Mouse (Mus musculus): ENCODE measurements at regions not wholly inside any gene's neighbourhood (a gene's known extent, or its start where the extent isn't known, plus 50 kb on each side); places are given as distances from the start of the nearest gene placed in this dataset.
"Not testable (repeated sequence)": the region's sequence is repeated elsewhere in the genome, so short reads cannot be mapped to it uniquely, and the experiment has no call there.

GRCm38 (mm10) chr14:13055198-13055597 lies 229.4 kb upstream of the Synpr start:
- ATAC-seq, result no peak

DNA sequence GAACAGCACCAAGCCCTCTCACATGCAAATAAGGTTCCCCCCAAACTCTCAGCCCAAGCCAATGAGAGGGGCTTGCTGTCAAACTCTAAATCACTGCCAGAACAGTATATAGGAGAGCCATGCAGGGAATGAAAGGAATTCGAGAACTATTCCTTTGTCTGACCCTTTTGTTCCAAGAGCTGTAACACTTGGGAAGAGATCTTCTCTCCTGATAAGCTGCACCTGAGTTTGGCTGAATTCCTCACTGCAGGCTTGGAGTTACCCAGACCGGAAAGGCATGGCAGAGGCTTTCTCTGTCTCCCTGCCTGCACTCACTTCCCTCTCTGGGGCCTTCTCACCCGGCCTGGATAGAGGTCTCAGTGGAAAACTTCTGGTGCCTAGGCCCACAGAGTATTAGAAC lies 219.7 kb upstream of the Cadps start:
- not testable (repeated sequence) for ATAC-seq

- no peak for ATAC-seq
These were observed 218.9 kb upstream of the Cadps start for GRCm38 (mm10) chr14:13041741-13042140.

- no peak for ATAC-seq
These were observed 217.3 kb upstream of the Cadps start for GRCm38 (mm10) chr14:13040176-13040575.

- no peak for ATAC-seq
These were observed 214.5 kb upstream of the Cadps start for GRCm38 (mm10) chr14:13037426-13037825.

GRCm38 (mm10) chr14:13029794-13030193 lies 206.9 kb upstream of the Cadps start:
- ATAC-seq, result no peak

DNA sequence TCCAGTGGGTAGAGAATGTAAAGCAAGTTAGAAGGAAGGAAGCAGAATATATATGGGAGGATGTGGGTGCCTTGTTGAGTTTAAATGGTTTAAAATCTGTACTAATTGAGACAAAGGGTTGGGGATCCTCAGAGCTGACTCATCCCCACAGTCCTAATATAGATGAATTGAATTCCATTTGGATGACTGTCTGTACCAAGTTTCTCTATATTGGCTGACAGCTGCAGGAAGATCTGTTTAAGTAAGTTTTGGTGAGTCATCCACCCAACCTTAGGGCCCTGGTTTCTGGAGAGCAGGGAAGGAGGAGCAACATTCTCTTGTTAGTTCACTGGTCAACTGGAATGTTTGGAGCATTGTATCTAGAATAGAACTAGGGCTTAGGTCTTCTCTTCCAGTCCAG lies 199.9 kb upstream of the Cadps start:
- no peak for ATAC-seq

DNA sequence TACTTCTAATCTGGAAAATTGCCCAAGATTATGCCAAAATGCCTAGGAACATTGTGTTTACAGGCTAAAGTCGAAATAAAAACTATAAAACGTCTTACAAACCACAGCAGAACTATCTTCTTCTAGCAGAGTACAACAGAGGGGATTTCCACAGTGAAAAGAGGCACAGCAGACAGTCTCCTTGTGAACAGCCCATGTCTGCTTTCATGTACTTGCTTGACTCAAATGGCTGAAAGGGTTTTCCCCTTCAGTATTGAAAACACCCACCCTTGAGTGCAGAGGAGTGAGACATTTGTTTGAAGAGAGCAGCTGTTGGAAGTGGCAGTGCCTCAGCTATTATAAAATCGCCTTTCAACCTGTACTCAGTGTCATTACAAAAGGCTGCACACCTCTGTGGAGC lies 188.2 kb upstream of the Cadps start:
- ATAC-seq, result peak; percentile 63

DNA sequence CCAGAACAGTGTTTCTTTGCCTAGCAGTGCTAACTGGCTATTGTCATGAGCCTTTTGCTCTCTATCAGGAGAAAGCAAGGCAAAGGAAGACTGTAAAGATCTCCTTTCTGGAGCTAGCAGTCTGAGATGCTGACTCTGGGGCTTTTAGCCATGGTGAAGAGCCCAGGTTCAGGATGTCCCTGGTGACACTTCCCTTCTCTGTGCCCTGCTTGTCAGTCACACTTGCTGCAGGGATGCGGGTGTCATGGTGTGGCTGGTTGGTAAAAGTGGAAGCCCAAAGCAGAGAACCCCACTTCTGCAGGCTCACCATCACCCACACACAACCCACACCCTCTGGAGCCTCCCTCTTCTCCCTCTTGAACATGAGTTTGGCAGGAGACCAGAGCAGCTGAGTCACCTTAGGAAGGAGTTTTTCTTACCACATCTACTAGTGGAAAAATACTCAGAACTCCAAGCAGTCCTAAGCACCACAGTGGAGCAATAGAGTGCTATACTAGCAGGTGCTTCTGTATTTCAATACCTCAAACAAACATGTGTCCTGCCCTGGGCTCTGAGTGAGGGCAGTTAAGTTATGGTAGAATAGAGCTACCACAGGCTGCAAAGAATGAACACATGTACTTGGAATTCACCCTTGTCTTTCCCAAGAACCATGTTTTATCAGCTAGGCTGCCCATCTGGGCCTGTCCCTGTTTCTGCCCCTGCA lies 178.3 kb upstream of the Cadps start:
- ATAC-seq, result no peak

DNA sequence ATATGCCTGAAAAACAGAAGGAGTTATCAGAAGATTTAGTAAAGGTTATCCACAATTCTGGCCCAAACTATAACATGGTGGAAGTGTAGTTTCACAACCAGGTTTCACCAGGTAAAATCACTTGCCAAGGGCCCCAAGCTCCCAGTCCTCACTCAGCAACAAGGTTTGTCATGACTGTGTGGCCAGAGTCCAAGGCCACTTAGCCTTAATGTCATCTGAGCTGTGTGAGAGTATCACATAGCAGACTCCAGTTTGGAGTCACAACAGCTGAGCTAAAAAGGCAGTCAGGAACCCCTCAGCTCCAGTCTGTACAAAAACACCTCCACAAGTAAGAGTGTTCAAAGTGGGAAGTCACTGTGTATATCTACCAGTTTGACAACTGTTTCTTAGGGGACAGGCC lies 156.5 kb upstream of the Cadps start:
- ATAC-seq, result no peak

- no peak for ATAC-seq
These were observed 143.6 kb upstream of the Cadps start for GRCm38 (mm10) chr14:12966441-12966840.

- not testable (repeated sequence) for ATAC-seq
These were observed 135.0 kb upstream of the Cadps start for GRCm38 (mm10) chr14:12957896-12958295.

DNA sequence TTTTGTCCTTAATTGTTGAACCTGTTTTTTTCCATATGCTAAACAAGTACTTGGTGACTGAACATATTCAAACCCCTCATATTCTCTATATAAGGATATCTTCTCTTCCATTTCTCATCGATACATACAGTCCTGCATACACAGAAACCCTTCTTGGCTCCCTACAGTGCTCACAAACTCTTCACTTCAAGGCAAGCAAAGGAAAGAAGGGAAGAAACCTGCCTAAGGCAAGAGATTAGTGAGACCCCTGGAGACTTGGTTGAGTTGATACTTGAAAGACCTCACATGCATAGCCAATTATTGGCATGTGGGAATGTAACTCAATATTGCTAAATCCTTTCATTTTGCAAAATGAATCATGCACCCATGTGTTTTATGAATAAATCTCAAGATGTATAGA lies 128.0 kb upstream of the Cadps start:
- no peak for ATAC-seq

DNA sequence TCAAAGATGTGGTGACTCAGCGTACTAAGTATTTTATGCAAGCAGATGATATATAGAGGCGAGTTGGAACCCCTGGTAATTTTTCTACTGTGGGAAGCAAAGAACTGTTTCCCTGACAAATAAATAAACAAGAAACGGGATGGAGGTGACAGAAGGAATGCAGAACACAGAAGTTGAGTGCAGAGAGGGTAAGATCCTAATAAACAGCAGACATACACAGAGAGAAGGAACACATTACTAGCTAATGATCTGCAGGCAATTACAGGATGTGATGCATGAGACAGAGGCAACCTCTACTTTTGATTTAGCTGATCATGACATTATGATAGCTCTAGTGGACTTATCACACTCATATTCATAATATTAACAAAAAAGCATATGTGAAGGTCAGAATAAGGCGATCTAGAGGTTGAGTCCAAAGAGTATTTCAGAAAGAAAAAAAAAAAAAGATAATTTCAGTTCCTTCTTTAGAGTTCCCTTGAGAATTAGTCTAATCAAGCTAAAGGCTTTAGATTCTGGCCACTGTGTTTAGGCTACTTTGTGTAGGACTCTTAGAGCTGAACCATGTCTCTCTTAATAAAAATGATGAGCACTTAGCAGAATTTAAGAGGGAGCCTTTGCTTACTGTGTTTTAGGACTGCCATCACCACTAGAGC lies 115.9 kb upstream of the Cadps start:
- ATAC-seq, result no peak

- no peak for ATAC-seq
These were observed 113.5 kb upstream of the Cadps start for GRCm38 (mm10) chr14:12936343-12936742.

DNA sequence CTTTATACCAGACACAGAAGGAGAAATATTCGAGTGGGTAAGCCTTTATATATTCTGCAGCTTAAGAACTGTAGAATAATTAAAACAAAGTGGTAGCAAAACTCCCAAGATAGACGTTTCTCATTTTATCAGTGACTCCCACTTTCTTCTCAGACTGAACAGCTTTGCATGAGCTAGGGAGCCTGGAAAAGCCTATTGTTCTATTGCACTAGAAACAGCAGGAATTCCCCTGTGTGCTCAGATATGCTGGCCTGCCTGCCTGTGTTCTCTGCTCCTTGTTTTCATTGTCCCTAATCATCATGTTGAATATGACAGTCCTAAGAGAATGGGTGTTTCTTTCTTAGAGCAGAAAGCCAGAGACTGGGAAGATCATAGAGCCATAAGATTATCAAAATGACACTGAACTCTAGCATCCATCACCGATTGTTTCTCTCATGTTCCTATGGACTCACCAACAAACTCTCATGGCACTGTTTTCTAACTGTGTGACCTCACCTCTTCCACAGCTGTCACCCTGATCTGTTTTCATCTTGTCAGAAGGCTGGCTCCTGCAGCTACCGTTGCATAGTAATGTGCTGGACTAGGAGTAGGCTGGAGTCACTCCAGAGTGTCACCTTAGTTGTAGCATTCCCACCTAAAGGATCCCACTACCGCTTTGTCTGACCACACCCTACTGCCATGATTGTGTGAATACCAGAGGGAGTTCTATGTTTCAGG lies 108.9 kb upstream of the Cadps start:
- ATAC-seq, result no peak

GRCm38 (mm10) chr14:12923617-12924016 lies 100.7 kb upstream of the Cadps start:
- ATAC-seq, result no peak

DNA sequence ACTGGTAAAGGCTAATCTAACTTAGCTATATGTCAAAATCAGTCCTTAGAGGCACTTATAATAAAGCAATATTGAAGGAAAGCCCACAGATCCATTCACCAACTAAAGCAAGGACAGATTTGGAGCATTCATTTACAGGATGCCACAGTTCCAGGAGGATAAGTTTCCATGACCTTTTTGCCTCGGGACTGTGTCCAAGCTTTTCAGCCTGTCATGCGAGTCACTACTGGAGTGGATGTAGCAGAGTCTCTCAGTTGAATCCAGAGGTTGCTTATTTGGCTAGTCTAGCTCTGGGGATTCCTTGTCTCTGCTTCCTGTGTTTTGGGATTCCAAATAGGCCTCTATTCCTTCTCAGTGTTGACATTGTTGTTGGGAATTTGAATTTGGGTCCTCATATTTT lies 92.6 kb upstream of the Cadps start:
- no peak for ATAC-seq

DNA sequence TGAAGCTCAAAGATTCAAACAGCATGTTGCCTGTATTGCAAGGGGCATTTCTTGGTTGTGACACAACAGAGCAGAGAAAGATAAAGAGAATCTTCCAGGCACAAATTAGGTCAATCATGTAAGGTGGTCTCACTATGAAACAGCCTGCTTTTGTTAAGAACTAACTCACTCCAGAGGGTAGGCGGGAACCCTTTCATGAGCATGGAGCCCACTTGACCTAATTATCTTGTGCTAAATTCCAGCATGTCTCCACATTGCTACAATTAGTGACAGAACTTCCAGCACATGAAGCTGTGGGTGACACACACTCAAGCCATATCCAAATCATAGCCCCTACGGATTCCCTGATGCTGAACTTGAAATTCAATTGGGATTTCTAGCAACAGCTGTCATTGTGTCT lies 91.1 kb upstream of the Cadps start:
- ATAC-seq, result no peak

- no peak for ATAC-seq
These were observed 90.5 kb upstream of the Cadps start for GRCm38 (mm10) chr14:12913421-12913820.

- no peak for ATAC-seq
These were observed 54.4 kb upstream of the Cadps start for GRCm38 (mm10) chr14:12877337-12877662.

DNA sequence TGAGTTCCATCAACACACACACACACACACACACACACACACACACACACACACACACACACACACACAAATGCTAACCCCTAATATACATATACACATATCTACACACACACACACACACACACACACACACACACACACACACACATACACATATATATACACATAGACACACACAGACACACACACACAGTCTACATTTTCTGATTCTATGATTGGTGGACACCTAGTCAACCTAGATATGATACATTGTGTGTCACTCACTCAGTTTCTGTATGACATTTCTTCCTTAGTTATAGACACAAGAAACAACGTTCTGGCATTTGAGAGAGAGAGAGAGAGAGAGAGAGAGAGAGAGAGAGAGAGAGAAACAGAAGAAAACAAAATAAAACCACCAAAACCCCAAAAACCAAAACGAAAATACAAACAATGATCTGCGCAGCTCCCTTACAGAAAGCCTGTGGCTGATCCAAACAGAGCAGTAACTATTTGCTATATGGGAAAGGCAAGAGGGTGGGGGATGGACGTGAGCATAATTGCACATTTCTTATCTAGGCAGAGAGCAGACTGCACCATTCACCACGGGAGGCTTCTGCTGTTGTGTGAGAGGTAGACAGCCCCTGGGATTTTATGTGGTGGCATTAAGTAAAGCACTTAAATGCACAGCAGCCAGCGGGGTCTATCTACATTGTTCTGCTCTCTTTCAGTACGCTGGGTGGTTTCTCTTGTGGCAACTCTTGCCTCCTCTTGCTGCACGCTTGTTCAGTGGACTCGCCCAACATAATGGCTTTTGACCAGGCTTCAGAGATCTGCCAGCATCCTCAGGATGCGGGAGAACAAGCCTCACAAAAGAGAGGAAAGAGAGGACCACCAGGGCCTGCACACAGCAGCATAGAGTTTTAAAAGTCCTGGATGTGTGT lies 53.8 kb upstream of the Cadps start:
- ATAC-seq, result no peak

Data from activated CD4-positive, CD25-positive, alpha-beta regulatory T cell, adult 4 months (primary cell).